Mouse (Mus musculus) ES-E14 (cell line): ENCODE measurements at regions not wholly inside any gene's neighbourhood (a gene's known extent, or its start where the extent isn't known, plus 50 kb on each side); places are given as distances from the start of the nearest gene placed in this dataset.

ENCODE experiments used
- MAFK ChIP-seq: IDR thresholded peaks from 2 replicates; pipeline ENCODE4 v1.6.1; 2014; ENCODE audit warnings: mild to moderate bottlenecking, low read depth, low read length, inconsistent platforms; ENCODE audit not compliant: insufficient read depth
- ZC3H11A ChIP-seq: IDR thresholded peaks from 2 replicates; pipeline ENCODE4 v1.6.1; 2012; ENCODE audit warnings: low read depth, mild to moderate bottlenecking, inconsistent platforms, low read length, borderline replicate concordance

DNA sequence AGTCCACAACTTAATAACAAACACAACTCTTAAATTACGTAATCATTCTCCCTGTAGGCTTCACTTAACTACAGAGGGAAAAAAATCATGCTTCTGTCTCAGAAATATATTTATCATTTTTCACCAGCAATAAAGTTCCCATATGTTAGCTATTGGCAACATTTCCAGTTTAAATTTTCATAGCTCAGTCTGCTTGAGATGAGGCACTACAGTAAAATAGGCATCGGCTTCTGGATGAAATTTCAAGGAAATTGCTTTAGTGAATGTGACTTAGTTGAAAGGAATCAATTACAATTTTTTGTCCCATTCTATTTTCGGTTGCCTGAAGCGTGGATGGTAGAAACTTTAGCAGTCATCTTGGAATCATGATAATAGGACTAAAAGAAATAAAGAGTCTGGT is 262.1 kb upstream of the Gm8871 start:
- TF ChIP-seq ZC3H11A (no peak), MAFK (no peak)
